Mouse (Mus musculus) lung, adult 2 months (tissue): Measurements from ENCODE around the gene Chmp2a.

Experiments
- CTCF ChIP-seq: fragments of 200-500 bp; IDR thresholded peaks from 2 replicates; pipeline ENCODE4 v1.5.1; 2011; ENCODE audit warnings: mild to moderate bottlenecking, low read length, control low read depth; ENCODE audit not compliant: insufficient read depth
- POLR2A ChIP-seq: fragments of 200-500 bp; IDR thresholded peaks from 2 replicates; pipeline ENCODE4 v1.6.1; 2011; ENCODE audit warnings: low read depth, mild to moderate bottlenecking, control low read depth, low read length, borderline replicate concordance; ENCODE audit errors: extremely low read depth

DNA sequence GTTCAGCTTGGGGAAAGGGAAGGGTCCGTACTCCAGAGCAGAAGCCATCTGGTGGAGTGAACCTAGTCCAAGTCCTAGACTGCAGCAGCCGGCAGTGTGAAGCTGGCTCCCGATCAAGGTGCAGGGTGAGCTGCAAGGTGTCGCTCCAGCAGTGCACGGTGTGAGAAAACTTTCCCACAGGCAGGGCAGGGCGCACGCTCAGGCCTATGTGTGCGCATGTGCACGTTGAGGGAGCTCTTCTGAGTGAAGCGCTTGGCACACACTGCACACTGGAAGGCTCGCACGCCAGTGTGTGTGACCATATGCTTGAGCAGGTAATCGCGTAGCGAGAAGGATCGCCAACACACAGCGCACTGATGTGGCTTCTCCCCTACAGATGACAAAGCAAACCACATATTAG, 28.6 kb downstream of the Chmp2a start:
- no peak for TF ChIP-seq CTCF
- TF ChIP-seq POLR2A: no peak
